Mouse (Mus musculus) erythroblast, embryonic 14.5 days (primary cell): Measurements from ENCODE around the gene Cntn3.

Experiments used
- GATA1 ChIP-seq: IDR thresholded peaks from 2 replicates; pipeline ENCODE4 v1.6.1; 2012; ENCODE audit warnings: low read length, inconsistent platforms, mixed read lengths
- TAL1 ChIP-seq: IDR thresholded peaks from 3 replicates; pipeline ENCODE4 v1.6.1; 2012; ENCODE audit warnings: low read length, inconsistent platforms, mixed read lengths

- TF ChIP-seq GATA1 (no peak), TAL1 (no peak)
These were observed 10.7 kb upstream of the Cntn3 start for GRCm38 (mm10) chr6:102583578-102583977.
